Mouse (Mus musculus): ENCODE data around the gene Kars. TPM values are rescaled to one million over a fixed set of nuclear protein-coding genes. Genes with fewer than 3 reads are reported as not detected.

Kars gene
- polyA plus RNA-seq, 1 experiment from 2014 or later: 169 TPM

GRCm38 (mm10) chr8:111984511-111984910 lies 26.6 kb downstream of the Kars start:
- no peak for DNase-seq (ENCODE audit: low spot score)

DNA sequence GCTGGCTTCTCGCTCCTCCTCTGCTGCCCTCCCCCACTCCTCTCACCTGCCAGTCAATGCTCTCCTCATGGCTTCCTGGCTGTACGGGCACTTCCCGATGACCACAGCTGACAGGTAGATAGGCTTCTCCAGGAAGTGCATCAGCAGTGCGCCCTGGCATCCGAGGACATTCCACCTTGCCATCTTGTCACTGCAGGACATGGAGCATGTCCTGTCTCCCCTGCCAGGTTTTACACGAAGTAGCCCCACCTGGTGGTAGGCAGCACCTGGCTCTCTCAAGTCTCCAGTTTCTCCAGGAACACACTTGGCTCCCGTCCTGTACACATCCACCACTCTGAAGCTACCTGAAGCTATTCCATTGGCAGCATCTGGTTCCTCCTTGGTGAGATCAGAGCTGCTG lies 29.0 kb downstream of the Kars start:
- peak; percentile 40 for DNase-seq (ENCODE audit: low spot score)

GRCm38 (mm10) chr8:111978147-111978546 lies 33.0 kb downstream of the Kars start:
- DNase-seq (ENCODE audit: low spot score): no peak

DNA sequence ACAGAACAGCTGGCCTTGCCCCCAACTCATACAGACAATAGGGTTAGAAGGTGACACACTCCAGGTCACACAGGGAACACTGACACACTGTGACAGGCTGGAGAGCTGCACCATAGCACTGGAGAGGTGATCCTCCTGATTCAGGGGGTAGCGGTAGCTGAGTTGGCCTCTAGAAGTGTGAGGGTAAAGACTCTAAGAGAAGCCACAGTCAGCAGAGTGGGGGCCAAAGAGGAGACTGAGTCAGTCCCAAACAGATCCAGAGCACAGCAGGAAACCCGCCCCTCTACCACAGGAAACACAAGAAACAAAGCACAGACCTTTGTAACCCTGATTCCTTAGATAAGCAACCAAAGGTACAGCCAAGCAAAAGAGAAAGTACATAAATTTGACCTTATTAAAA lies 34.8 kb downstream of the Kars start:
- DNase-seq (ENCODE audit: low spot score): peak; percentile 72

DNA sequence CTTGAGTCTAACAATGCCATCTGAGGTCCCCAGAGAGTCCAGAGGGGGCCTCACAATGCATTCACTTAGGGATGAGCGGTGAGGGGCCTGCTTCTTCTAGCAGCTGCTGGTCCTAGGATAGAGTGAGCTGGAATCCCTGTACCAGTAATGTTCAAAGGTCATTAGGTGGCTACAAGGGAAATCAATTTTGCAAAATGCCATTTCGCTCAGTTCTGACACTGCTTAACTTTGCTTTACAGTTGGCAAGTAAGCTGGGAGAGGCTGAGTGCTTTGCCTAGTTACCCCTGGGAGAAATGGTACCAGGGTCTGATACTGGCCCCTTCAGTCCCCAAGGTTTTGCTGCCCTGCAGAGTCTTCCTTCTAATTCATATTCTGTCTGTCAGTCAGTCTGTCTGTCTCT lies 35.4 kb downstream of the Kars start:
- DNase-seq (ENCODE audit: low spot score): no peak

GRCm38 (mm10) chr8:111974138-111974537 lies 37.0 kb downstream of the Kars start:
- no peak for DNase-seq (ENCODE audit: low spot score)

DNA sequence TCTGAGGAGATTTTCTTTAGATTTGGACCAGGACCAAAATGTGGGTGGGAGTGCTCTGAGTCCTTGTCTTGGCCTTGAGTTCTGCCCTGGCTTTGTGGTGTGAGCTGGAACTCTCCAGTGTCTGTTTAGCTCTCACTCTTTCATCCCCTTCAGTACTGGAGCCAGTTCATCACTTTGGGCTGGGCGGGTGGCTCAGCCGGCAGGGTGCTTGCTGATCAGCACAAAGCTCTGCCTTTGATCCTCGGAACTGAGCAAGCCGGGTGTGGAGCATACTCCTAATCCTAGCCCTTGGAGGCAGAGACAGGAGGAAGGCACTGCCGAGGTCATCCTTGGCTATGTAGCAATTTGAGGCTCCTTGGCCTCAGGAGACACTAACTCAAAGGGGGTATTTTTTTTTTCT lies 42.1 kb downstream of the Kars start:
- no peak for DNase-seq (ENCODE audit: low spot score)

- no peak for DNase-seq (ENCODE audit: low spot score)
Observed at GRCm38 (mm10) chr8:111968541-111968940, 42.6 kb downstream of the Kars start.

GRCm38 (mm10) chr8:111967246-111967870 lies 43.8 kb downstream of the Kars start:
- no peak for DNase-seq (ENCODE audit: low spot score)

- DNase-seq (ENCODE audit: low spot score): no peak
Observed at GRCm38 (mm10) chr8:111964849-111965561, 46.1 kb downstream of the Kars start.

- DNase-seq (ENCODE audit: low spot score): no peak
Observed at GRCm38 (mm10) chr8:111964351-111964750, 46.8 kb downstream of the Kars start.

DNA sequence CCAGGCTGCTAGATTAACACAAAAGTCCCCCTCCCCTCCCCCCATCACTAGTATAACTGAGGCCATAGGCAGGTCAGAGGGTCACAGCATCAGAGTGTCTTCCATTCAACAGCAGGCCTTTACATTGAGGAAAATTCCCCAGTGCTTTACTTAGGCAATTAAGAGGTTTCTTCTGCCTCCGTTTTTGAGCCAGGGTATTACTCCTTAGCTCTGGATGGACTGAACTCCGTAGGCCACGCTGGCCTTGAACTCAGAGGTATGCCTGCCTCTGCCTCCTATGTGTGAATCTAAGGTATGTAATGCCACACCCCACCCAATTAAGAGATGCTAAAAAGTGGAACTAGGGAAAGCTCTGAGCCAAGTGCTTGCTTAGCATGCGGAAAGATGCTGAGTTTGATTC lies 47.6 kb downstream of the Kars start:
- no peak for DNase-seq (ENCODE audit: low spot score)

DNA sequence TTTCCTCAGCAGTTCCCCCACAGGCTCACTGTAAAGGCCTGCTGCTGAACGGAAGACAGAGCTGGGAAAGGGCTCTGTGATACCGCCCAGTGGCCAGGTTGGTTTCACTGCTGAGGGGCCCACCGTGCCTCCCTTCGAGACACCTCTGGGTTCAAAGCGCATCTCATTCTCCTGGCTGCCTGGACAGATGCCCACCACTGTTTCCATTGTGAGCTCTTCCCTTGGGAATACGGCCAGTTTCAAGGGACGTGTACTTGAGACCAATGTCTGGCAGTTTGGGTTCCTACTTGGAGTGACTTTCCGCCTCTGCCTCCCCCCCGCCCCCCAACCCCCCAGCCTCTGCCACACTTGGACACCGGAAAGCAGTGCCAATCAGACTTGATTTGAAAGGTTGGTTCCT lies 48.0 kb downstream of the Kars start:
- no peak for DNase-seq (ENCODE audit: low spot score)

DNA sequence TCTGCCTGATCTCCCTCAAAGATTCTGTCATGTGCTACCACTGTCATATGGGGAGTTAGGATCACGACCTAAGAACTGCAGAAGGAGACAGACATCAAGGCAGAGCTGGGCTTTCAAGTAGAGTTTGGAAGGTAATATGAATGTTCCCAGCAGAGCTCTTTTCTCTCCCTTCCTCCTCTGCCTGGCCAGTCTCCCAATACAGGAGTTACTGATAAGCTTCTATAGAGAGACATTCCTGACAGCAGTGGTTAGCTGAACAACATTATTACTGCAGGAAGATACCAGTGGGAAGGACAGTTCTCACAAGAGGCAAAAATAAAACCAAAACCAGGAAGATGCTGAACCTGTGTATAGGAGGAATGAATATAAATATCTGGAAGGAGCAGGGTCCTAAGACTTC lies 48.5 kb downstream of the Kars start:
- no peak for DNase-seq (ENCODE audit: low spot score)

- DNase-seq (ENCODE audit: low spot score): no peak
Observed at GRCm38 (mm10) chr8:111961330-111961729, 49.8 kb downstream of the Kars start.

DNA sequence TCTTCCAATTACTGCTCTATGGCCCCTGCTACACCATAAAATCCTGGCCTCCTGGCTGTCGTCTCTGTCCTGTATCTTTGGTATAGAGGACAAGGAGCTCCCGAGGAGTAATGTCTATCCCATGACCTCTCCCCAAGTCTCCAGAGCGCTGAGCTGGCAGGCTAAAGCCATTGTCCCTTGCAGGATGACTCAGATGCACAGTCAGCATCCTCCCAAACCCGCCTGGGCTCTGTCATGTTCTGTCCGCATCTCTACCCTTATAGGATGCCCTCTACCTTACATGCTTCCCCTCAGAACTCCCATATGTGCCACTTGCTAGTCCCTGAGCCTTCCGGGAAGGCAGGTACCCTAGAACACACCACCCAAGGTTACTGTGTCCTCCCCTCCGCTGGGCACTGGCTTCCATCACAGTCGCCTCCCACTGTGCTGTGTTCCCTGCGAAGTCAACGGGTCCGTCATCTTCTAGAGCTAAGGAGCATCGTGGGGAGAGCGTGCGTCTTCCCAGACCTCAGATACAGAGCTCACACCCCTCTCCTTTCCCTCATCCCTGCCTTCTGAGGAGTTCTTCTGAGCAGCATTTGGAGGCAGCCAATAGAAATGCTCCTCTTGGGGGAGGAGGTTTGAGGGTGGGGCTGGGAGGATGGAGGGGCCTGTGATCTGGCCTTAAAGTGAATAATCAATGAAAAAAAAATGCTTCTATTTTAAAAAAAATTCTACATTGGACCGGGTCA lies 50.4 kb downstream of the Kars start:
- DNase-seq (ENCODE audit: low spot score): no peak

DNA sequence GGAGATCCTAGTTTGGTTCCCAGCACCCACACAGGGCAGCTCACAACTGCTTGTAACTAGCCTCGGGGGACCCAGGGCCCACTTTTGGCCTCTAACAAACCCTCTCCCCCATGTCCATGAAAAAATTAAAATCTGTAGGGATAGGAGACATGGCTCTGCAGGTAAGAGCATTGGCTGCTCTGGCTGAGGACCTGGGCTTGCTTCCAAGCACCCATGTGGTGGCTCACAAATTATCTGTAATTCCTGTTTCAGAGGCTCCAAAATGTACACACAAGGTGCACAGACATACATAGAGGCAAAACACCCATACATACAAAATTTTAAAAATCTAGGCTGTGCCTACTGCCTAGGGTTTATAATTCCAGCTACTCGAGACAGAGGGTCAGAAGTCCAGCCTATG lies 53.9 kb downstream of the Kars start:
- DNase-seq (ENCODE audit: low spot score): no peak

- DNase-seq (ENCODE audit: low spot score): peak; percentile 49
Observed at GRCm38 (mm10) chr8:111955879-111956278, 55.2 kb downstream of the Kars start.

GRCm38 (mm10) chr8:111954844-111955594 lies 56.1 kb downstream of the Kars start:
- DNase-seq (ENCODE audit: low spot score): peak; percentile 26

GRCm38 (mm10) chr8:111951936-111952335 lies 59.2 kb downstream of the Kars start:
- DNase-seq (ENCODE audit: low spot score): no peak

DNA sequence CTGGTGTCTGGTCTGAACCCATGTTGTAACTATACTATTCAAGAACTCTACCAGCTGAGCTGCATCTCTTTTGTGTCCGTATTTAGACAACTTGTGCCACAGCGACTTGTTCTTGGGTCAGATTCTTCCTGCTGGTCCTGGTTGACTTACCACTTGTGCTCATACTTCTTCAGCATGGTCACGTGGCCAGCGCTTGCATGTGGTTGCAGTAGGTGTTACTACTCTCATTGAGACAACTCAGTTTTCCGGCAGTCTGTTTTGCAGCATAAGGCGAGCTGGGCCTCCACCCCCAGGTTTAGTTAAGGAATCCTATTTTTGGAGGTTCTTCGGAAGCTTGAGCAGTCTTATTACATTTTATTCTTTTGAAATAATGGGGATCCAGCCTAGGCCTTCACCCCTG lies 59.8 kb downstream of the Kars start:
- DNase-seq (ENCODE audit: low spot score): no peak

DNA sequence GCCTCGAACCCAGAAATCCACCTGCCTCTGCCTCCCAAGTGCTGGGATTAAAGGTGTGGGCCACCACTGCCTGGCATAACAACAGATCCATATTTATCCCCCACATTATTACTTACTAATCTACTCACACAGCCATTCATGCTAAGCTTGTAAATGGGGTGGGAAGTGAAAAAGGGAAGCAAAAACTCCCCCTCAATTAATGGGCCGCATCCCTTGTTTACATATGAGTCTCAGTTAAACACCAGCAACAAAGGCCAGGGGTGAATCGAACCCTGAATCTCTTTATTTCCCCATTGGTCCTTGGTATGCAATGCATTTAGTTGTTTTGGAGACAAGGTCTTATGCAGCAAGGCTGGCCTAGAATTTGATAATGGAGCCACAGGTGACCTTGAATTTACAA lies 60.3 kb downstream of the Kars start:
- DNase-seq (ENCODE audit: low spot score): no peak

Measured in thymus, postnatal 0 days (tissue).